Mouse (Mus musculus): ENCODE measurements around the gene Itsn1.

DNA sequence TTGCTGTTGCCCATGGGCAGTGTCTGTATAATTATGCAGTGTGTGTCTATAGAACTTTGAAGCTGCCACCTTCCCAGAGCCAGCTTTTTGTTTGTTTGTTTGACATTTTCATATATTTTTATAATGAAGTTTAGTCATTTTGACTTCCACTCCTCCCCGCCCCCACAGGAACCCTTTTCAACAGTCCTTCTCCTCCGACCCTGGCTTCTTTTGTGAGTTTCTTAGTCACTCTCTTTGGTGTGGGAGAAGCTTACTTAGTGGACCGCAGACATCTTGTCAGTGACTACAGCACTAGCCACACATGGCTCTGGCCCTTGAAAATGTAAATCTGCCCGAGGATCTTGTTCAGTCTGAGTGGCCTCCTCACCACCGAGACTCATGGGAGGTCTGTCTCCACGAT, 35.3 kb downstream of the Itsn1 start:
- no peak for TF ChIP-seq CTCF (IDR thresholded peaks at IDR 0.05; ENCODE audit: borderline replicate concordance, control insufficient read depth, extremely low read depth, insufficient read depth, low read length, poor library complexity)
- TF ChIP-seq POLR2A (IDR thresholded peaks at IDR 0.05; ENCODE audit: control insufficient read depth, extremely low read depth, insufficient read depth, low read length, poor library complexity), result no peak
